10 mouse cellular contexts compared by ENCODE assay signal in the genomic region with DNA sequence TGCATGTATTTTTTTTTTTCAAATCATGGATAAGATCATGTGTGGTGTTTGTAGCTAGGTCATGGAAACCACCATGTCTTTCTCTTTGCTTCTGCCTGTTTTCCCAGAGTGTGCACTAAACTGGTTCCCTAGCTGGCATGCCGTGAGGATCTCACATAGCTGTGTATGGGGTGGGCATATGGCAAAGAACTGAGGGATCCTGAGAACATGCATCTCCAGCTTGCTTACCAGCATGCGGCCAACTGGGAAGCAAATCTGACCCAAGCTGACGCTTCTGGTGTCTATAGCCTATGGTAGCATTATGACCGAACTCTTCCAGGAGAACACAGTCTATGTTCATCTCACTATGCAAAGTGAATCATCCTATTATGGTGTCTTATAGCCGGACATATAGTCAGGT.
"Had no signal": no experiment of that assay in that cellular context is flagged by ENCODE, and none has a peak within 500 bp of the region (broad histone marks: within the 10 kb centered on the region; RNA-seq: fewer than 3 reads in every experiment).

No protein-coding gene starts in this region.

- DNase-seq: kidney, postnatal 25 days; layer of hippocampus, adult 9-11 months; liver; lung, adult 18-20 months; lung, postnatal 10 days; lung, postnatal 36 days; right cerebral cortex, adult 18-20 months; right cerebral cortex, postnatal 14 days; right cerebral cortex, postnatal 4 days; thymus, postnatal 36 days had no signal
